Mouse (Mus musculus): ENCODE measurements around the gene Cmah. TPM values are rescaled to one million over a fixed set of nuclear protein-coding genes. Genes with fewer than 3 reads are reported as not detected.
"Not testable (repeated sequence)": the region's sequence is repeated elsewhere in the genome, so short reads cannot be mapped to it uniquely, and the experiment has no call there.

Cmah gene
- polyA plus RNA-seq, 1 experiment from 2014 or later: 0.86 TPM

DNA sequence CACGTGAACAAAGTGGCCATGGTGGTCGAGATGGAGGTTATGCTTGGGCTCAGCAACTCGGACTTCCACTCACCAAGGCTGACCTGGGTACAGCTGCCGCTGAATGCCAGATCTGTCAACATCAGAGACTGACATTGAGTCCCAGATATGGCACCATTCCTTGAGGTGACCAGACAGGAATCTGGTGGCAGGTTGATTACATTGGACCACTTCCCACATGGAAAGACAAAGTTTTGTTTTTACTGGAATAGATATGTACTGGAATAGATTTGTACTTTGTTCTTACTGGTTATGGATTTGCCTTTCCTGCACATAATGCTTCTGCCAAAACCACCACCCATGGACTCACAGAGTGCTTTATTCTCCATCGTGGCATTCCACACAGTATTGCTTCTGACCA, 27.5 kb downstream of the Cmah start:
- WGBS: 87% methylated on average over 5 of the region's 5 CpGs
- H3K27me3 ChIP-seq: no peaks in the 10 kb centered on the region
- no peaks in the 10 kb centered on the region for H3K36me3 ChIP-seq
- no peak overlapping the region for H3K27ac ChIP-seq
- no peak for ATAC-seq (replicated peaks; ENCODE audit: low FRiP score)
- no peak overlapping the region for H3K4me3 ChIP-seq (replicated peaks)
- H3K4me1 ChIP-seq: no peaks in the 10 kb centered on the region
- H3K9ac ChIP-seq: no peak overlapping the region
- H3K4me2 ChIP-seq: no peak overlapping the region
- no peaks in the 10 kb centered on the region for H3K9me3 ChIP-seq (replicated peaks)

DNA sequence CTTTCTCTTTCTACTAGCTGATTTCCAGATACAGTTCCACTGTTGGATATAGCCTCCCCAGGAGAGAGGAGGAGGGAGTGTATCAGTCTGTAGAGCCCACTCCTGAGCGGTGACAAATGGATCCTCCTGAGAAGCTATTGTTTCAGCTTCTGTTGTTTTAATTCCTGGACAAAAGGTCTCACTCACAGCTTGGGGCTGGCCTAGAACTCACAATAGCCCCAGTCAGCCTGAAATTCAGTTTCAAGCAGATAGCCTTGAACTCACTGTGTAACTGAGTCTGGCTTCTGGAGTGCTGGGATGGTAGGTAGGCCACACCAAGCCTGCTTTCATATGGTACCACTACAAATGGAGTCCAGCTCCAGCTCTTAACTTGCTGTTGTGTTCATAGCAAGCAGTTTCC, 32.0 kb downstream of the Cmah start:
- Histone ChIP-seq H3K9me3 (replicated peaks) (no peaks in the 10 kb centered on the region), H3K27ac (no peak overlapping the region), H3K9ac (no peak overlapping the region), H3K36me3 (no peaks in the 10 kb centered on the region), H3K4me2 (no peak overlapping the region), H3K27me3 (no peaks in the 10 kb centered on the region), H3K4me1 (no peaks in the 10 kb centered on the region), H3K4me3 (replicated peaks) (no peak overlapping the region)
- no peak for ATAC-seq (replicated peaks; ENCODE audit: low FRiP score)
- 88% methylated on average over 1 of the region's 1 CpGs for WGBS

- Histone ChIP-seq H3K9ac (no peak overlapping the region), H3K4me3 (replicated peaks) (no peak overlapping the region), H3K36me3 (no peaks in the 10 kb centered on the region), H3K27ac (no peak overlapping the region), H3K27me3 (no peaks in the 10 kb centered on the region), H3K4me2 (no peak overlapping the region), H3K4me1 (no peaks in the 10 kb centered on the region), H3K9me3 (replicated peaks) (no peaks in the 10 kb centered on the region)
- no peak for ATAC-seq (replicated peaks; ENCODE audit: low FRiP score)
- WGBS: 91% methylated on average over 6 of the region's 6 CpGs
Observed at GRCm38 (mm10) chr13:24365191-24365590, 38.0 kb downstream of the Cmah start.

DNA sequence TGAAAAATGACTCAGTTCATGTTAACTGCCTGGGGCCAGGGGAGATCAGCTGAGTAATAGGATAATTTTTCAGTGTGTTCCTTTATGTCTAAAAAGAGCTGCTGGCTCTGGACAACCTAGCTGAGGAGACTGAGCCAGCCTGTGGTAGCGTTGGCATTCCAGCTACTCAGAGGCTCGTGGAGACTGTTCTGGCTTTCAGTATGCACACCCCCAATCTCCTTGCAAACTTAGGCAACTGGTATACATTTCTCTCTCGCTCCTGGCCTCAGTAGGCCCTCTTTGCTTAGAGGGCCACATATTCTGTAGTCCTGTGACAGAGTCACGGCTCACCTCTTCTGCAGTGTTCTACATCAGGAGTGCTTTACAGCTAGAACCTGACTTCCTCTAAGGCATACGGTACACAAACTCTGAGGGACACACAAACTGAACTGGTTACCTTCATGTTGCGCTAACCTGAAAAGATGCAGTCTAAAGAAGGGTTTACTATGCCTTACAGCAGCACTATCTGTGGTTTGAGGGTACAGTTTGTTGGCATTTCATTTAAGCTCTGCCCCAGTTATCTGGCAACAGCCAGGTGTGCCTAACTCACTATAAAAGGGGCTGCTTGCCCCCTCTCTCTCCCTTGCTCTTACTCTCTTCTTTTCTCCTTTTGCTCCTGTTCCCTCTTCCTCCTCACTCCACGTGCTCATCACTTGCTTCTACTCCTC, 45.8 kb downstream of the Cmah start:
- no peak overlapping the region for H3K4me3 ChIP-seq (replicated peaks)
- no peaks in the 10 kb centered on the region for H3K27me3 ChIP-seq
- H3K9me3 ChIP-seq (replicated peaks): no peaks in the 10 kb centered on the region
- no peak overlapping the region for H3K27ac ChIP-seq
- WGBS: 89% methylated on average over 7 of the region's 7 CpGs
- no peak overlapping the region for H3K9ac ChIP-seq
- H3K4me1 ChIP-seq: no peaks in the 10 kb centered on the region
- no peak overlapping the region for H3K4me2 ChIP-seq
- no peak for ATAC-seq (replicated peaks; ENCODE audit: low FRiP score)
- H3K36me3 ChIP-seq: no peaks in the 10 kb centered on the region

DNA sequence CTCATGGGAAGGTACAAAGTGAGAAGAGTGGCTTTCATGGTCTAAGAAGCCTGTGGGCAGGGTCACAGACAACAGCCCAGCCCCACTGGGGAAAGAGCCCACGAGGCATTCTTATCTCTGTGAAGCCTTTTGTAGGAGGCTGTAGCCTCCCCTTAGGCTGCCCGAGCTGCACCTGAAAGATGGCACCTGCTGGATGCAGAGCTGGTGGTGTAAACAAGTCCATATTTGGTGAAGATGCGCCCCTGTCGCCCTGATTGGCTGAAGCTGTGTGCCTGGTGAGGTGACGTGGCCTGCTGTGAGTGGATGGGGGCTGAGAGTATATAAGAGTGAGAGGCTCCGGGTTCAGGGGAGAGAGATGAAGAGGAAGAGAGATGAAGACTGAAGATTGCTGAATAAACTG, 47.4 kb downstream of the Cmah start:
- not testable (repeated sequence) for H3K27ac ChIP-seq; H3K9ac ChIP-seq; H3K4me3 ChIP-seq (replicated peaks); H3K4me2 ChIP-seq; H3K4me1 ChIP-seq; H3K27me3 ChIP-seq; ATAC-seq (replicated peaks; ENCODE audit: low FRiP score); H3K36me3 ChIP-seq; H3K9me3 ChIP-seq (replicated peaks)
- whole genome bisulfite sequencing: 85% methylated on average over 6 of the region's 6 CpGs

DNA sequence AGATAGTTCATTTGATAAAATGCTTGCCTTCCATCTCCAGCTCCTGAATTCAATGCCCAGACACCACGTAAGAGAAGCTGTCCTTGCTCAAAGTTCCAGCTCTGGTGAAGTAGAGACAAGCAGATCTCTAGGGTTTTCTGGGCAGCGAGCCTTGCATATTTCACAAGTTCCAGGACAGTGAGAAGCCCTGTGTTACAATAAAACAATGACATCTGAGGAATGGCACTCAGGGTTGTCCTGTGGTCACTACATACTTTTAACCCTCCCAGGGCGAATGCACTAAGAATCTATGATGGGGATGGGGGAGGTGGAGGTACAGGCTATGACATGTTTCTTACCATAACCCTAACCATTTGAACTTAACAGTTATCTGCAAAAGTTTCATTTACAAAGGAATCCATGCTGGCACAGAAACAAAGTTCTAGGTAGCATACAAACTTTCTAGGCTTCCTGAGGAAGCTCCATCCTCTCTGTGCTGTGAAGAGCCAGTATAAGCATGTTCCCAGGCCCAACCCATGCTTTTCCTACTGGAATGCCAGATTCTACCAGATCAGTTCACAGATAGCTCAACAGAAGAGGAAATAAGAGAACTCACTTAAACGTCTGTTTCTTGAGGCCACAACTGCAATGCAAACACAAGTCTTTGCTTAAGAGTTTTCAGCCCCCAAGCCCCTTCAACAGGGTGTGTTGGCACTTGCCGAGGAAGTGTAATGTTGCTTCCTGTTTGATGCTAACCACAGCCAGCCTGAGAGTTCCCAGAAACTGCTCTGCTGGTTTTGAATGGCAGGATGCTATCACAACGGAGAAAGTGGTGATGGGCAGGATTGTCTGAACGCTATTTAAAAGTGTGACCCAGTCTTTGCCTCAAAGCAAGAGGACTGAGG, 48.4 kb downstream of the Cmah start:
- WGBS: 71% methylated on average over 7 of the region's 7 CpGs
- no peak overlapping the region for H3K27ac ChIP-seq

GRCm38 (mm10) chr13:24380713-24381112, 53.5 kb downstream of the Cmah start:
- no peaks in the 10 kb centered on the region for H3K36me3 ChIP-seq
- no peaks in the 10 kb centered on the region for H3K27me3 ChIP-seq
- H3K27ac ChIP-seq: no peak overlapping the region
- no peaks in the 10 kb centered on the region for H3K9me3 ChIP-seq (replicated peaks)
- no peak overlapping the region for H3K4me3 ChIP-seq (replicated peaks)
- no peak overlapping the region for H3K9ac ChIP-seq
- ATAC-seq (replicated peaks; ENCODE audit: low FRiP score): no peak
- no peak overlapping the region for H3K4me2 ChIP-seq
- H3K4me1 ChIP-seq: no peaks in the 10 kb centered on the region
- WGBS: 92% methylated on average over 6 of the region's 6 CpGs

More for the DNA sequence above, 48.4 kb downstream of the Cmah start:
- Histone ChIP-seq H3K4me3 (replicated peaks) (no peak overlapping the region), H3K9me3 (replicated peaks) (no peaks in the 10 kb centered on the region), H3K9ac (no peak overlapping the region), H3K4me2 (no peak overlapping the region), H3K4me1 (no peaks in the 10 kb centered on the region), H3K27me3 (no peaks in the 10 kb centered on the region), H3K36me3 (no peaks in the 10 kb centered on the region)
- ATAC-seq (replicated peaks; ENCODE audit: low FRiP score): no peak

DNA sequence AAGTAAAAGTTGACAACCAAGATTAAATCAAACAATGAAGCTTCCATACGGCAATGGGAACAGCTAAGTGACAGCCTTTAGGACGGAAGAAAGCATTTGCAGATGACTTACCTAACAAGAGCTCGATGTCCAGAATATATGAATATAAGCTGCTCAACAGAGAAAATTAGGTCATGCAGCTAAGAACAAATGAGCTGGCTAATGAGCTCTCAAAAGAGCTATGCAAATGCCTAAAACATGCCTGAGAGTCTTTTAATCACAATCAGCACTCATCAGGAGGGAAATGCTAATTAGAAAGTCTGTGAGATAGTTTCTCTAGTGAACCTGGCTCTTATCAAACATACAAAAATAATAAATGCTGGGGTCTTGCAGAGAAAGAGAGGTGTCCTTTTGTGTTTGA, 56.7 kb downstream of the Cmah start:
- no peaks in the 10 kb centered on the region for H3K36me3 ChIP-seq
- ATAC-seq (replicated peaks; ENCODE audit: low FRiP score): no peak
- WGBS: 89% methylated on average over 3 of the region's 3 CpGs

GRCm38 (mm10) chr13:24391892-24392291, 64.7 kb downstream of the Cmah start:
- Histone ChIP-seq H3K27ac (no peak overlapping the region), H3K27me3 (no peaks in the 10 kb centered on the region), H3K4me3 (replicated peaks) (no peak overlapping the region), H3K4me1 (0 out of 2 replicates have a peak, but pooled peaks cover 4% of the 10 kb centered on the region), H3K36me3 (no peaks in the 10 kb centered on the region), H3K4me2 (no peak overlapping the region), H3K9ac (no peak overlapping the region), H3K9me3 (replicated peaks) (no peaks in the 10 kb centered on the region)
- no peak for ATAC-seq (replicated peaks; ENCODE audit: low FRiP score)
- WGBS: 85% methylated on average over 5 of the region's 5 CpGs

More for the DNA sequence above, 56.7 kb downstream of the Cmah start:
- H3K27ac ChIP-seq: no peak overlapping the region
- H3K27me3 ChIP-seq: no peaks in the 10 kb centered on the region
- no peak overlapping the region for H3K4me3 ChIP-seq (replicated peaks)
- no peak overlapping the region for H3K9ac ChIP-seq
- H3K4me2 ChIP-seq: no peak overlapping the region
- H3K9me3 ChIP-seq (replicated peaks): no peaks in the 10 kb centered on the region
- H3K4me1 ChIP-seq: no peaks in the 10 kb centered on the region

GRCm38 (mm10) chr13:24392655-24393054, 65.5 kb downstream of the Cmah start:
- Histone ChIP-seq H3K36me3 (no peaks in the 10 kb centered on the region), H3K4me3 (replicated peaks) (no peak overlapping the region), H3K9me3 (replicated peaks) (no peaks in the 10 kb centered on the region), H3K9ac (no peak overlapping the region), H3K27ac (no peak overlapping the region), H3K4me2 (no peak overlapping the region), H3K27me3 (no peaks in the 10 kb centered on the region), H3K4me1 (0 out of 2 replicates have a peak, but pooled peaks cover 4% of the 10 kb centered on the region)
- no peak for ATAC-seq (replicated peaks; ENCODE audit: low FRiP score)
- 70% methylated on average over 4 of the region's 4 CpGs for WGBS

- no peak overlapping the region for H3K4me3 ChIP-seq (replicated peaks)
- H3K4me2 ChIP-seq: no peak overlapping the region
- 0 out of 2 replicates have a peak, but pooled peaks cover 4% of the 10 kb centered on the region for H3K4me1 ChIP-seq
- no peak overlapping the region for H3K27ac ChIP-seq
- no peaks in the 10 kb centered on the region for H3K9me3 ChIP-seq (replicated peaks)
- WGBS: 36% methylated on average over 4 of the region's 4 CpGs
- H3K27me3 ChIP-seq: no peaks in the 10 kb centered on the region
- no peaks in the 10 kb centered on the region for H3K36me3 ChIP-seq
- no peak for ATAC-seq (replicated peaks; ENCODE audit: low FRiP score)
- H3K9ac ChIP-seq: no peak overlapping the region
Observed at GRCm38 (mm10) chr13:24393055-24393454, 65.9 kb downstream of the Cmah start.

DNA sequence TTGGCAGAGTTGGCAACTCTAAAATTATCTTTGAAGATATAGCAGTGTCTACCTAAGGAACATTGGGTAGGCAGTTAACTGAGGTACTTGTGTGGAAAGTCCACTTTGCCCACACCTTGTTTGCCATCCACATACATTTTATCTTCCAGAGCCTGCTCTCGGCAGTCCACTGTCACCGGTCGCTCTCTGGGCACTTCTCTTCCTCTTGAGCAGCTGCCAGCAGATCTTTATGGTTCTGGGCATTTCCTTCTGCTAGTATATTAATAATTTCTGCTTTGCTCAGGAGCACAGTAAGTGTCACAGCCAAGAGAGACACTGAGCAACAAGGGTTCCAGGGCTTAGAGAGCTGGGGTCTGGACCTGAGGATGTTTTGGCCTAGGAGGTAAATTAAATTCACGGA, 68.6 kb downstream of the Cmah start:
- Histone ChIP-seq H3K4me1 (0 out of 2 replicates have a peak, but pooled peaks cover 4% of the 10 kb centered on the region), H3K9me3 (replicated peaks) (no peaks in the 10 kb centered on the region), H3K4me3 (replicated peaks) (no peak overlapping the region), H3K36me3 (no peaks in the 10 kb centered on the region), H3K27me3 (no peaks in the 10 kb centered on the region; the same call in 1 of the 2 replicates), H3K9ac (no peak overlapping the region), H3K27ac (no peak overlapping the region), H3K4me2 (no peak overlapping the region)
- no peak for ATAC-seq (replicated peaks; ENCODE audit: low FRiP score)
- 80% methylated on average over 4 of the region's 4 CpGs for WGBS

Data from kidney, embryonic 15.5 days (tissue).